Mouse (Mus musculus): ENCODE results near the gene Adat3. TPM values are rescaled to one million over a fixed set of nuclear protein-coding genes. Genes with fewer than 3 reads are reported as not detected.
"Not testable (repeated sequence)": the region's sequence is repeated elsewhere in the genome, so short reads cannot be mapped to it uniquely, and the experiment has no call there.

Adat3 gene
- polyA plus RNA-seq, 1 experiment from 2014 or later, result 7.6 TPM

DNA sequence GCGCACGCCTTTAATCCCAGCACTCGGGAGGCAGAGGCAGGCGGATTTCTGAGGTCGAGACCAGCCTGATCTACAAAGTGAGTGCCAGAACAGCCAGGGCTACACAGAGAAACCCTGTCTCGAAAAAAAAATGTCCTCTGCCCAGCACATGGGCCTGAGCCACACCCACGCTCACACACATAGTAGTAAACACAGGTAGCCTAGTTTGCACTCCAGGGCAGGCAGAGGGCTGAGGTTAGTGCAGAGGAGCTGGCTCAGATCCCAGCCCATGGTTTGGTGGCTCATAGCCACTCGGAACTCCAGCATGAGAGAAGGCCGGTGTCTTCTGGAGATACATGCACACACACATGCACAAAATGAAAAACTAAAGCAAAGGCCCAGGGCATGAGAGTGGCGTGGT lies 44.3 kb downstream of the Adat3 start:
- Histone ChIP-seq H3K9me3 (no peaks in the 10 kb centered on the region), H3K4me1 (no peaks in the 10 kb centered on the region), H3K9ac (no peak overlapping the region), H3K4me2 (replicated peaks) (no peak overlapping the region), H3K36me3 (peaks cover 84% of the 10 kb centered on the region), H3K27ac (no peak overlapping the region), H3K27me3 (no peaks in the 10 kb centered on the region), H3K4me3 (no peak overlapping the region)
- 91% methylated on average over 10 of the region's 10 CpGs for WGBS
- ATAC-seq (ENCODE audit: low FRiP score, low read depth), result no peak

DNA sequence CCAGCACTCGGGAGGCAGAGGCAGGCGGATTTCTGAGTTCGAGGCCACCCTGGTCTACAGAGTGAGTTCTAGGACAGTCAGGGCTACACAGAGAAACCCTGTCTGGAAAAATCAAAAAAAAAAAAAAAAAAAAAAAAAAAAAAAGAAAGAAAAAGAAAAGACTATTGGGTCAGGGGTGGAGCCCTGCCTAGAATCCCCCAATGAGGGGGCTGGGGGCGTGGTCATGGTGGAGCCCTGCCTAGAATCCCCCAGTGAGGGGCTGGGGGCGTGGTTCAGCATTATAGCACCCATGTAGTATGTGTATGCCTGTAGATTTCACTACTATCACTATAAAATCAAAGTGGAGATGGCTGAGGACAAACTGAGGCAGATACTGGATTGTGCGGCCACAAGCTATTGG lies 47.2 kb downstream of the Adat3 start:
- H3K4me2 ChIP-seq (replicated peaks); H3K27me3 ChIP-seq; H3K9me3 ChIP-seq; ATAC-seq (ENCODE audit: low FRiP score, low read depth); H3K27ac ChIP-seq; H3K9ac ChIP-seq; H3K4me3 ChIP-seq; H3K4me1 ChIP-seq: not testable (repeated sequence)
- 83% methylated on average over 6 of the region's 6 CpGs for WGBS
- H3K36me3 ChIP-seq, result peaks cover 58% of the 10 kb centered on the region

DNA sequence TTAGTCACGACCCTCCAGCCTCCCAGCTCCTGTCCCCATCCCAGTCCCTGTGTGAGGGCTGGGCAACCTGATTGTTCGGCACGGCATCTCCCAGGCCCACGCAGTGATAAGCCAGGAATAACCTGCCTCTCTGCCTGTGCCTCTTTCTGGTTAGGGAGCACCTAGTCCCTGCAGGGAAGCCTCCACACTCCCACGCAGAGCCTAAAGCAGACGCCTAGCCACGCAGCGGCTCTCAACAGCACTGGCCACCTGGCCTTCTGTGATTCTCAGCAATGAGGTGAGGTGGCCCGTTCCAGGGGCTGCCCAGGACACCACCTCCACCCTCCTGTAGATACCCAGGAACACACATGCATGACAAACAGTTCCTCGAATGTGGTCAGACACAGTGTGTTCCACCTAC lies 47.7 kb downstream of the Adat3 start:
- Histone ChIP-seq H3K27ac (no peak overlapping the region), H3K36me3 (peaks cover 53% of the 10 kb centered on the region), H3K27me3 (no peaks in the 10 kb centered on the region), H3K9ac (no peak overlapping the region), H3K4me3 (no peak overlapping the region), H3K9me3 (no peaks in the 10 kb centered on the region), H3K4me2 (replicated peaks) (no peak overlapping the region), H3K4me1 (peaks cover 14% of the 10 kb centered on the region)
- 92% methylated on average over 10 of the region's 10 CpGs for WGBS
- ATAC-seq (ENCODE audit: low FRiP score, low read depth), result no peak

DNA sequence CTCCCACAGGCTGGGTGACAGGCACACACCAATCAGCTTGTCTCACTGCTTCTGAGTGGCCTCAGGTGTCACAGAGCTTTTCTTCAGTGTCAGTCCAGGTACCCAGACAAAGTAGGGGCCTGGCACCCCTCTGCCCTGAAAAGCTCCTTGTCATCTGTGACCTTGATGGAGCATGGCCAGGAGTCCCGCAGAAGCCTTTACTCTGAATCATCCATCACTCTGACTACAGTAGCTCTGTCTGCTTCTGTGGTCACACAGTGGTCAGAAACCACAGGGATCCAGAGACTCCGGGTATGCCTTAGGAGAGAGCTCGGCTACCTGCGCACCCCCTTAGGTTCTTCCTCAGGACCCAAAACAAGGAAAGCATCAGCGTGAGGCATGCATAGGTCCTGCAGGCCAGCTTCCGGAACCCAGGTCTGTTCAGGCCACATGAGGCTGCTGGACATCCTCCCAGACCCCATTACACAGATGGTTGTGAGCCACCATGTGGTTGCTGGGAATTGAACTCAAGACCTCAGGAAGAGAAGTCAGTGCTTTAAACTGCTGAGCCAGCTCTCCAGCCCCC lies 50.6 kb downstream of the Adat3 start:
- Histone ChIP-seq H3K9me3 (no peaks in the 10 kb centered on the region), H3K36me3 (peaks cover 27% of the 10 kb centered on the region), H3K27me3 (no peaks in the 10 kb centered on the region), H3K4me2 (replicated peaks) (no peak overlapping the region), H3K27ac (no peak overlapping the region), H3K4me3 (no peak overlapping the region), H3K4me1 (peaks cover 28% of the 10 kb centered on the region), H3K9ac (0 out of 2 replicates have a peak overlapping the region, but pooled peaks have one; percentile 4)
- no peak for ATAC-seq (ENCODE audit: low FRiP score, low read depth)
- 86% methylated on average over 6 of the region's 6 CpGs for WGBS

DNA sequence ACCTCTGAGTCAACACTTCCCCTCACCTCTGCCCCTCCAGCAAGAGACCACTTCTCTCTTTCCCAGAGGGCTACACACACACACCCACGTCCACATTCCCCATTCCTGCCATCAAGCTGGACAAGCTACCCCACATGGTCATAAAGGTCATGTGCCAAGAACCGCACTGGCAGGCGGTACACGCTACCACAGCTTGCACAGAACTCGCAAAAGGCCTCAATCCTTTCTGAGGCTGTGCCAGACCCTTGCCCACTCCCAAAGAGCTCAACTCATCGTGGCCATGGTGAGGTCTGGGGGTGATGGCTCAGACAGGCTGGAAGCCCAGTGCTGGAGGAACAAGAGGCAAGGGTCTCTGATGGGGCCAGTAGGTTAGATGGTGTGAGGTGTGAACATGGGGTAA lies 52.2 kb downstream of the Adat3 start:
- peak overlapping the region; percentile 94 for H3K9ac ChIP-seq
- no peak overlapping the region for H3K27ac ChIP-seq

DNA sequence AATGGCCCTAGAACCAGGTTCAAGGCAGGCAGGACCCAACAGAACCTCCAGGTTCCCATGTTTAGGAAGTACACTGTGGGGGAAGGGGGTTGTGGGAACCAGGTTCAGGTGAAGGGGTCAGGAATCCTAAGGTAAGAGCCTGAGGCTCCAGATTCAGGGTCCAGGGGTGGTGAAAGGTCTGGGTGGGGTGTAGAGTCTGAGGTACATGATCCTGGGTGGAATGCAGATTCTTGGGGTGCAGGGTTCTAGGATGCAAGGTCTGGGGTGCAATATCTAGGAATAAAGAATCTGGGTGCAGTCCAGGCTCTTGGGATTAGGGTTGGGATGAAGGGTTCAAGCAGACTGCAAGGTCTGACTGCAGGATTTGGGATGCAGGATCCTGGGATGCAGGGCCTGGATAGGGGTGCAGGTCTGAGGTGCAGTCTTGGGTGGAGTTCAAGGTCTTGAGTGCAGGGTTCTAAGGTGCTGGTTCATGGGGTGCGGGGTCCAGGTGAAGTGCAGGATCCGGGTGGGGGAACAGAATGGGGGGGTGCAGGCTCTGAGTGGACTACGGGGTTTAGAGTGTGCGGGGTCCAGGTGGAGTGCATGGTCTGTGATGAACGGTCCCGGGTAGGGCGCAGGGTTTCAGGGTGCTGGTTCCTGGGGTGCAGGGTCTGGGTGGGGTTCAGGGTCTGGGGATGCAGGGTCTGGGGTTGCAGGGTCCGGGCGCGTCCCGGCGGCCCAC lies 52.9 kb downstream of the Adat3 start:
- peak overlapping the region; percentile 94 for H3K9ac ChIP-seq
- peaks cover 29% of the 10 kb centered on the region for H3K4me1 ChIP-seq
- peak; percentile 51 for ATAC-seq (ENCODE audit: low FRiP score, low read depth)
- peak overlapping the region; percentile 59; the same call in 1 of the 2 replicates for H3K27ac ChIP-seq
- WGBS, result 1% methylated on average over 12 of the region's 12 CpGs
- peak overlapping the region; percentile 71 for H3K4me3 ChIP-seq
- H3K36me3 ChIP-seq, result peaks cover 12% of the 10 kb centered on the region
- H3K27me3 ChIP-seq, result no peaks in the 10 kb centered on the region
- H3K4me2 ChIP-seq (replicated peaks), result peak overlapping the region; percentile 90
- no peaks in the 10 kb centered on the region for H3K9me3 ChIP-seq

More for the DNA sequence above, 52.2 kb downstream of the Adat3 start:
- Histone ChIP-seq H3K4me2 (replicated peaks) (peak overlapping the region; percentile 90), H3K36me3 (peaks cover 16% of the 10 kb centered on the region), H3K4me3 (peak overlapping the region; percentile 71), H3K9me3 (no peaks in the 10 kb centered on the region), H3K4me1 (peaks cover 29% of the 10 kb centered on the region), H3K27me3 (no peaks in the 10 kb centered on the region)
- 84% methylated on average over 6 of the region's 6 CpGs for WGBS
- no peak for ATAC-seq (ENCODE audit: low FRiP score, low read depth)

DNA sequence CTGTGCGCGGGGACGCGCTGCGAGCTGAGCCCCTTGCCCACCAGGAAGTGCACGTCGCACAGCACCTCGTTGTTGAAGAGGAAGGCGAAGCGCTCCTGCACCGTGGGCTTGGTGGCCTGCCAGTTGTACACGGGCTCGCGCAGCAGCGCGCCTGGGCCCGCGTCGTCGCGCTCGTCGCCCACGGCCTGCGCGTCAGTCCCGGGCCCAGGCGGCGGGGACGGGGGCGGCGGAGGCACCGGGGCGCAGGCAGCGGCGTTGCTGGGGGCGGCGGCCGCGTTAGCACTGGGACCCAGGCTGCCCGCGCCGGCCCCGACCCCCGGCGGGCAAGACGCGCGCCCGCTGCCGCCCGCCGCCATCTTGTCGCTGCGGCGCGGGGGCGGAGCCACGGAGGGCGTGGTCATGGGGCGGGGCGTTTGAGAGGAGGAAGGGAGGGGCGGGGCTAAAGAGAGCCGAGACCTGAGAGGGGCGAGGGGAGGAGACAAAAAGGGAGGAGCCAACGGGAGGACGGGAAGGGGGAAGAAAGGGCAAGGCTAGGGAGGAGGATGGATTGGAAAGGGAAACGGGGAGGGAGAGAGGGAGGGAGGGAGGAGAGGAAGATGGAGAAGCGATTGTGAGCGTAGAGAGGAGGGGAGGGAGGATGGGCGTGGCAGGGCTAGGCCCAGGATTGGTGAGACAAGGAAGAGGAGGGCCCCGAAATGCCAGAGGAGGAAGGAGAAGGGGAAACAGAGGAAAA lies 53.6 kb downstream of the Adat3 start:
- Histone ChIP-seq H3K4me3 (peak overlapping the region; percentile 71), H3K36me3 (peaks cover 6% of the 10 kb centered on the region), H3K4me2 (replicated peaks) (peak overlapping the region; percentile 90), H3K27me3 (no peaks in the 10 kb centered on the region), H3K9me3 (no peaks in the 10 kb centered on the region), H3K4me1 (peaks cover 29% of the 10 kb centered on the region), H3K27ac (peak overlapping the region; percentile 88; the same call in 1 of the 2 replicates), H3K9ac (peak overlapping the region; percentile 94)
- ATAC-seq (ENCODE audit: low FRiP score, low read depth), result peak; percentile 88
- under 1% methylated on average over 68 of the region's 72 CpGs for WGBS

DNA sequence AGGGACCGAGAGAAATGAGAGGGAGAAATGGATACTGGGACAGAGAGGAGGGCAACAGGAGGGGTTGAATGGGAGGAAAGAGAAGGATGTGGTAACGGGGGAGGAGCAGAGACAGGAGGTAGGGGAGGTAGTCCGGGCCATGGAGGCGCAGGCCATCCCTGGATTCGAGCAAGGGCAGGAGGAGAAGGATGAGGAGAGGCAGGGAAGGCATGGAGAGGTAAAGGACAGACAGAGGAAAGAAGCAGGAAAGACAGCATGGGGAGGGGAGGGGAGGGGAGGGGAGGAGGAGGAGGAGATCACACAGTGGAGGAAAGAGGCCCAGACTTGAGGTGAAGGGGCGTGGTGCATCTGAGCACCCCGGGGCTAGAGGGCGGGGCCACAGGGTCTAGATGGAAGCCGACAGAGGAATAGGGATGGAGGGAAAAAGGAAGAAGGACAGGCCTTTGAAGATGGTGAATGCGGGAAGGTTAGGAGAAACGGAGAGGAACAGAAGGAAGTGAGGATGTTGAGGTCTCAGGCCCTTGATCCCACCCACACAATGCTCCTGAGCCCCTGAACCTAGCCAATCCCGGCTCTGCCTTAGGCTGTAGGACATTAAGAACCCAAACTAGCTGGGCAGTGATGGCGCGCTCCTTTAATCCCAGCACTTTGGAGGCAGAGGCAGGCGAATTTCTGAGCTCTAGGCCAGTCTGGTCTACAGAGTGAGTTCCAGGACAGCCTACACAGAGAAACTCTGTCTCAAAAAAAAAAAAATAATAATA lies 54.4 kb downstream of the Adat3 start, which contains the start of gene Btbd2:
Btbd2 (minus strand) TSS at position 209 of the 761 bp plus-strand sequence.
- peak within 1 kb of the TSS; percentile 71 for H3K4me3 ChIP-seq
- H3K36me3 ChIP-seq, result peaks cover 3% of the 10 kb centered on the region
- ATAC-seq (ENCODE audit: low FRiP score, low read depth), result no peak
- peak within 1 kb of the TSS; percentile 88; the same call in 1 of the 2 replicates for H3K27ac ChIP-seq
- H3K4me1 ChIP-seq, result peaks cover 29% of the 10 kb centered on the region
- H3K27me3 ChIP-seq, result no peaks in the 10 kb centered on the region
- peak within 1 kb of the TSS; percentile 90 for H3K4me2 ChIP-seq (replicated peaks)
- peak within 1 kb of the TSS; percentile 94 for H3K9ac ChIP-seq
- 22% methylated on average over 15 of the region's 15 CpGs for WGBS
- no peaks in the 10 kb centered on the region for H3K9me3 ChIP-seq

Small RNA genes lying within 50 kb of the gene (microRNA-seq; reads per million reads assigned to microRNA genes)
- gene Mir6912, result not detected

Other genes with a start within 250 kb of the Adat3 start
- 1.2 and 2.2 TPM in 2 replicates for gene Plk5, start 246.4 kb upstream of the Adat3 start, polyA plus RNA-seq (2015; fragmentation: Nextera tagmentation; extraction: Ambion mirVana)
- 9.2 and 9.5 TPM in 2 replicates for gene Mex3d, start 215.2 kb upstream of the Adat3 start, polyA plus RNA-seq (2015; fragmentation: Nextera tagmentation; extraction: Ambion mirVana)
- 276 and 288 TPM in 2 replicates for gene Mbd3, start 203.3 kb upstream of the Adat3 start, polyA plus RNA-seq (2015; fragmentation: Nextera tagmentation; extraction: Ambion mirVana)
- 443 and 459 TPM in 2 replicates for gene Uqcr11, start 196.1 kb upstream of the Adat3 start, polyA plus RNA-seq (2015; fragmentation: Nextera tagmentation; extraction: Ambion mirVana)
- 153 and 157 TPM in 2 replicates for gene Tcf3, start 169.2 kb upstream of the Adat3 start, polyA plus RNA-seq (2015; fragmentation: Nextera tagmentation; extraction: Ambion mirVana)
- gene Onecut3, start 108.0 kb upstream of the Adat3 start, polyA plus RNA-seq (2015; fragmentation: Nextera tagmentation; extraction: Ambion mirVana), result not detected in 2 replicates
- 0.29 and 0.33 TPM in 2 replicates for gene Atp8b3, start 63.8 kb upstream of the Adat3 start, polyA plus RNA-seq (2015; fragmentation: Nextera tagmentation; extraction: Ambion mirVana)
- 28.3 and 28.7 TPM in 2 replicates for gene Rexo1, start 41.3 kb upstream of the Adat3 start, polyA plus RNA-seq (2015; fragmentation: Nextera tagmentation; extraction: Ambion mirVana)
- gene Klf16, start 25.6 kb upstream of the Adat3 start, polyA plus RNA-seq (2015; fragmentation: Nextera tagmentation; extraction: Ambion mirVana), result 9.3 and 10.0 TPM in 2 replicates
- gene Abhd17a, start 12.5 kb upstream of the Adat3 start, polyA plus RNA-seq (2015; fragmentation: Nextera tagmentation; extraction: Ambion mirVana), result 80.9 and 83.0 TPM in 2 replicates
- 83.9 and 92.0 TPM in 2 replicates for gene Scamp4, start within 50 bp of the Adat3 start, polyA plus RNA-seq (2015; fragmentation: Nextera tagmentation; extraction: Ambion mirVana)
- 3.7 and 5.6 TPM in 2 replicates for gene Gm49322, start 3.1 kb downstream of the Adat3 start, polyA plus RNA-seq (2015; fragmentation: Nextera tagmentation; extraction: Ambion mirVana)
- gene Csnk1g2, start 20.0 kb downstream of the Adat3 start, polyA plus RNA-seq (2015; fragmentation: Nextera tagmentation; extraction: Ambion mirVana), result 148 and 159 TPM in 2 replicates
- 77.8 and 83.5 TPM in 2 replicates for gene Btbd2, start 54.2 kb downstream of the Adat3 start, polyA plus RNA-seq (2015; fragmentation: Nextera tagmentation; extraction: Ambion mirVana)
- gene Mknk2, start 75.2 kb downstream of the Adat3 start, polyA plus RNA-seq (2015; fragmentation: Nextera tagmentation; extraction: Ambion mirVana), result 86.1 and 87.8 TPM in 2 replicates
- 55.3 and 55.7 TPM in 2 replicates for gene Mob3a, start 99.1 kb downstream of the Adat3 start, polyA plus RNA-seq (2015; fragmentation: Nextera tagmentation; extraction: Ambion mirVana)
- gene Izumo4, start 99.3 kb downstream of the Adat3 start, polyA plus RNA-seq (2015; fragmentation: Nextera tagmentation; extraction: Ambion mirVana), result 24.2 and 25.6 TPM in 2 replicates
- 74.5 and 80.0 TPM in 2 replicates for gene Ap3d1, start 139.4 kb downstream of the Adat3 start, polyA plus RNA-seq (2015; fragmentation: Nextera tagmentation; extraction: Ambion mirVana)
- 19.2 and 20.2 TPM in 2 replicates for gene Dot1l, start 152.3 kb downstream of the Adat3 start, polyA plus RNA-seq (2015; fragmentation: Nextera tagmentation; extraction: Ambion mirVana)
- gene Sf3a2, start 195.3 kb downstream of the Adat3 start, polyA plus RNA-seq (2015; fragmentation: Nextera tagmentation; extraction: Ambion mirVana), result 73.0 and 77.4 TPM in 2 replicates
- 127 and 128 TPM in 2 replicates for gene Plekhj1, start 195.7 kb downstream of the Adat3 start, polyA plus RNA-seq (2015; fragmentation: Nextera tagmentation; extraction: Ambion mirVana)
- gene Amh, start 202.4 kb downstream of the Adat3 start, polyA plus RNA-seq (2015; fragmentation: Nextera tagmentation; extraction: Ambion mirVana), result not detected in 2 replicates
- gene Jsrp1, start 210.6 kb downstream of the Adat3 start, polyA plus RNA-seq (2015; fragmentation: Nextera tagmentation; extraction: Ambion mirVana), result 4.5 and 5.2 TPM in 2 replicates
- gene Oaz1, start 223.8 kb downstream of the Adat3 start, polyA plus RNA-seq (2015; fragmentation: Nextera tagmentation; extraction: Ambion mirVana), result 1,885 and 1,910 TPM in 2 replicates
- 0.92 and 1.3 TPM in 2 replicates for gene Lingo3, start 241.2 kb downstream of the Adat3 start, polyA plus RNA-seq (2015; fragmentation: Nextera tagmentation; extraction: Ambion mirVana)

All from limb, embryonic 13.5 days (tissue).